Mouse (Mus musculus): ENCODE measurements around the gene Rfpl4. TPM values are rescaled to one million over a fixed set of nuclear protein-coding genes. Genes with fewer than 3 reads are reported as not detected.
"Not testable (repeated sequence)": the region's sequence is repeated elsewhere in the genome, so short reads cannot be mapped to it uniquely, and the experiment has no call there.

The Rfpl4 gene
- polyA plus RNA-seq (2015; fragmentation: Nextera tagmentation; extraction: Ambion mirVana), result not detected in 2 replicates

DNA sequence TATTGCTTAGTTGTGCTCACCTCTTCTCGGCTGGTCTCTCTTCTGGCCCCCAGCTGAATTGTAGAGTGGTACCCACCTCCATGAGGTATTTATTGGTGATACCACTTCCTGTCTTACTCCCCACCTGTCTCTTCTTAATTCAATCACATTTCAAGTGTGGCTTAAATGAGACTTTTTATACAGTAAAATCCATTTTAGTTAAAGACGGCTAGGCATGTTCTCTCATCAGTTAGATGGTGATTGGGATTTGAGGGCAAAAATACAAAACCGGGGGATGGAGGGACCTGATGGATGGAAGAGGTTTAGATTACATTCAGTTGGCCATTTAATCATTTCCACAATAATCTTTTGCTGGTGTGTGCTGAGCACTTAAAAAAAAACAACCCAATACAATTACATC lies at the start of gene Rfpl4:
TSS of gene Rfpl4 (minus strand) at position 101 of the 400 bp plus-strand sequence.
- ATAC-seq (ENCODE audit: low read depth), result no peak
- Histone ChIP-seq H3K4me1 (replicated peaks) (no peaks in the 10 kb centered on the region), H3K9me3 (no peaks in the 10 kb centered on the region), H3K4me2 (no peak within 1 kb of the TSS), H3K36me3 (no peaks in the 10 kb centered on the region), H3K27ac (replicated peaks) (no peak within 1 kb of the TSS), H3K9ac (no peak within 1 kb of the TSS), H3K4me3 (no peak within 1 kb of the TSS), H3K27me3 (no peaks in the 10 kb centered on the region)
- WGBS, result 93% methylated on average over 3 of the region's 3 CpGs

DNA sequence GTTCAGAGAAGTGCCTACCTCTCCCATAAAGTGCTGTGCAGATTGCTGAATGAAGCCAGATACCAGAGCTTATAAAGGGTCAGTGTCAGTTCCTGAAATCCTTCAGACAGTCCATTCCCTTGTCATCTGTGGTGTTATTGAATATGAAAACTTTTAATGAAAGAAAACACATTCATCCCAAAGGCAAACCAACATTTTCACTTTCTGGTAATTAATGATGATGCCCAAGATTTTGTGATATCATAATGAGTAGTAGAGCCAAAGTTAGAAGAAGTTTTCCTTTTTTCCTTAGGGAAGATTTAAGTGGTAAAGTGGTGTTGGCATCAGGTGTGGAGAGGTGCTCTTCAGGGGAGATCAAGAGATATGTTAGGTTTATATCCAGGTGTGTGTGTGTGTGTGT lies 32.8 kb upstream of the Rfpl4 start, which contains the start of gene Vmn1r55:
TSS of gene Vmn1r55 (minus strand) at position 101 of the 400 bp plus-strand sequence.
- not testable (repeated sequence) for H3K4me1 ChIP-seq (replicated peaks); H3K9me3 ChIP-seq; H3K27me3 ChIP-seq; H3K4me2 ChIP-seq; H3K36me3 ChIP-seq; H3K9ac ChIP-seq; ATAC-seq (ENCODE audit: low read depth); H3K4me3 ChIP-seq; H3K27ac ChIP-seq (replicated peaks)

- ATAC-seq (ENCODE audit: low read depth), result peak; percentile 88
- Histone ChIP-seq H3K36me3 (no peaks in the 10 kb centered on the region), H3K27me3 (no peaks in the 10 kb centered on the region), H3K4me1 (replicated peaks) (no peaks in the 10 kb centered on the region), H3K9ac (peak within 1 kb of the TSS; percentile 53), H3K27ac (replicated peaks) (no peak within 1 kb of the TSS), H3K4me2 (peak within 1 kb of the TSS; percentile 60), H3K4me3 (peak within 1 kb of the TSS; percentile 38), H3K9me3 (no peaks in the 10 kb centered on the region)
- 17% methylated on average over 42 of the region's 42 CpGs for WGBS
Measured at GRCm38 (mm10) chr7:5125549-5126406, 9.0 kb upstream of the Rfpl4 start, which contains the start of gene Rasl2-9. Rasl2-9 (minus strand) TSS chr7:5125950.

DNA sequence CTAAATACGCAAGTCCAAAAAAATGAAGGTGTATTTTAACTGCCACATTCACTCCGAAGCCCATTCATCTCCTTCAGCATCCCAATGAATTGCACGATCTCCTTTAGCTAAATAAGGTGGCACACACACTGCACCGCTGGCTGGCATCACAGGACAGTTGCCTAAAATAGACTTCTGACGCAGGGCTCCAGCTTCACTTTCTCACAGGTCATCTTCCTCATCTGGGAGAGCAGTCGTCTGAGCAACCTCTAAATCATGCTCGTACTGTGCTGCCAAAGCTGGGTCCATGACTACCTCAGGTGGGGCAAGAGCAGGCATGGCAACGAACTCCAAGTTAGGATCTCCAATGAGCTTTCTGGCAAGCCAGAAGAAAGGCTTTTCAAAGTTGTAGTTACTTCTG lies 8.3 kb upstream of the Rfpl4 start:
- Histone ChIP-seq H3K9me3 (no peaks in the 10 kb centered on the region), H3K4me3 (no peak overlapping the region), H3K36me3 (no peaks in the 10 kb centered on the region), H3K27me3 (no peaks in the 10 kb centered on the region), H3K27ac (replicated peaks) (no peak overlapping the region), H3K4me2 (no peak overlapping the region), H3K9ac (no peak overlapping the region), H3K4me1 (replicated peaks) (no peaks in the 10 kb centered on the region)
- ATAC-seq (ENCODE audit: low read depth), result no peak
- WGBS, result 89% methylated on average over 8 of the region's 8 CpGs

DNA sequence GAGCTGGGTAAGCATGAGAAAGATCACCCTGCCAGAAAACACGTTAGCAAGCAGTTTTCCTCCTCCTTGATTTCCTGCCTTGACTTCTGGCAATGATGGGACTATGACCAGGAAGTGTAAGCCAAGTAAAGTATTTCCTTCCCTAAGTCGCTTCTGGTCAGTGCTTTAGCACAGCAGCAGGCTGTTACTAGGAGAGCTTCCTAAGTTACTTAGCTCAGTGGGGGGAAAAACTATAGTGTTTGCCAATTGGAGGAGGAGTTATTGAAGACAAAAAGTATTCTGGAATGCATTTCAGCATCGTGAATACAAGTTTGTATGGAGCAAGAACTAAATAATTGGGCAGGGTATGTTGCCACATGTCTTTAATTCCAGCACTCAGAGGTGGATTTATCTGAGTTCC lies 4.0 kb downstream of the Rfpl4 start:
- no peaks in the 10 kb centered on the region for H3K9me3 ChIP-seq
- no peaks in the 10 kb centered on the region for H3K27me3 ChIP-seq
- no peaks in the 10 kb centered on the region for H3K4me1 ChIP-seq (replicated peaks)
- WGBS, result 62% methylated on average over 3 of the region's 3 CpGs
- no peak for ATAC-seq (ENCODE audit: low read depth)
- H3K36me3 ChIP-seq, result no peaks in the 10 kb centered on the region
- H3K9ac ChIP-seq, result no peak overlapping the region
- no peak overlapping the region for H3K4me2 ChIP-seq
- H3K27ac ChIP-seq (replicated peaks), result no peak overlapping the region
- H3K4me3 ChIP-seq, result no peak overlapping the region

DNA sequence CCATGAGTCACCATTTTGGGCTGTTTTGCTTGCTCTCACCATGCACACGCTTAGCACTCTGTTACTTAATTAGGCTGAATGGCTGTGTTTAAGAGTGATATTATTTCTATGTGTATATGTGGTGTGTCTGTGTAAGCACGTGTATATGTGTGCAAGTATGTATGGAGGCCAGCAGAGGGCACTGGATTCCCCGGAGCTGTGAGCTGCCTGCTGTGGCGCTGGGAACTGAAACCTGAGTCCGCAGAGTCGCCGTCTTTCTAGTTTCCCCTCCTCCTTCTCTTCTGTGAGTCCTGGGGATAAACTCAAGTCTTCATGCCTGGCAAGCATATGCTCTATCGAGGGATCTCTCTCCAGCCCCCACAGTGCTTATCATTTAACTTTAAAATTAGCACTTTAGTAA lies 7.4 kb downstream of the Rfpl4 start:
- no peak for ATAC-seq (ENCODE audit: low read depth)
- Histone ChIP-seq H3K9ac (no peak overlapping the region), H3K27me3 (no peaks in the 10 kb centered on the region), H3K27ac (replicated peaks) (no peak overlapping the region), H3K9me3 (no peaks in the 10 kb centered on the region), H3K36me3 (no peaks in the 10 kb centered on the region), H3K4me3 (no peak overlapping the region), H3K4me1 (replicated peaks) (no peaks in the 10 kb centered on the region), H3K4me2 (no peak overlapping the region)
- WGBS, result 85% methylated on average over 8 of the region's 8 CpGs

- H3K9ac ChIP-seq, result no peak overlapping the region
- no peak overlapping the region for H3K27ac ChIP-seq (replicated peaks)
- H3K4me3 ChIP-seq, result no peak overlapping the region
- H3K27me3 ChIP-seq, result no peaks in the 10 kb centered on the region
- H3K36me3 ChIP-seq, result no peaks in the 10 kb centered on the region
- no peaks in the 10 kb centered on the region for H3K9me3 ChIP-seq
- 92% methylated on average over 4 of the region's 4 CpGs for WGBS
- H3K4me2 ChIP-seq, result no peak overlapping the region
- H3K4me1 ChIP-seq (replicated peaks), result no peaks in the 10 kb centered on the region
- no peak for ATAC-seq (ENCODE audit: low read depth)
Measured at GRCm38 (mm10) chr7:5108272-5108671, 8.5 kb downstream of the Rfpl4 start.

DNA sequence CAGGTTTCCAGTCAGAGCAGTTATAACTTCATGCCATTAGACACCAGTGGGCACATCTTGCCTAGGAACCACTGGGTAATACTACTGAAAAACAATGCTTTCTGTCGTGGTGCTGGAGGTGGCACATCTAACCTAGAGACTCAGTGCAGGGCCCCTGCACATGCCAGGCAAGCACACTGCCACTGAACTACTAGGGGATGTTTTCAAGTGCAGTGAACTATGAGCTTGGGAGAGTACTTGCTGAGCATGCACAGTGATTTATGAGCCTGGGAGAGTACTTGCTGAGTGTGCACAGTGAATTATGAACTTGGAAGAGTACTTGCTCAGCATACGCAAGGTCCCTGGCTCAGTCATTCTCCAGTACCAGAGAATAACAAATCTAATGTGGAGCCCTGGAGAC lies 14.2 kb downstream of the Rfpl4 start:
- Histone ChIP-seq H3K27me3 (no peaks in the 10 kb centered on the region), H3K9me3 (no peaks in the 10 kb centered on the region), H3K4me2 (no peak overlapping the region), H3K27ac (replicated peaks) (no peak overlapping the region), H3K36me3 (peaks cover 22% of the 10 kb centered on the region), H3K4me1 (replicated peaks) (no peaks in the 10 kb centered on the region), H3K4me3 (no peak overlapping the region), H3K9ac (no peak overlapping the region)
- 88% methylated on average over 2 of the region's 2 CpGs for WGBS
- ATAC-seq (ENCODE audit: low read depth), result no peak

DNA sequence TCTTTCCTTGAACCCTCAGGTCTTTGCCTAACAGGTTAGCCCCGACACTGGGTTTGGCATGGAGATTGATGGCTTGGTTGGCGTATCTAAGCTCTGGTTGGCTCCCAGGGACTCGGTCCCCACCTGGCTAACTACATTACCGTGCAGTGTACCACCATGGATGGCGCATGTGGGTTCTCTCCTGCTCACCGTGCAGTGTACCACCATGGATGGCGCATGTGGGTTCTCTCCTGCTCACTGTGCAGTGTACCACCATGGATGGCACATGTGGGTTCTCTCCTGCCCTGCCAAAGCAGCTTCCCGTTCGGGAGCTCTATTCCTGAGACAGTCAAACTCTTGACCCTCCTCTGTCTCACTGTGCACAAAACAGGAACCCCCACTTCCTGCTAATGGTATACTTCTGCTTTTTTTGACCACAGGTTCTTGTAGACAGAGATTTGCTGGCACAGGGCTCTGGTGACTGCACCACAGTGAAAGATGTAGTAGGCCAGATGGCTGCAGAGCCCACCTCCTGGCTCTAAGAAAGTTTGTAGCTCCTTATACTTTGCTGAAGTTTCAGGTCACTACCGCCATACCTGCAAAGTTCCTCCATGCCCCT lies 15.6 kb downstream of the Rfpl4 start:
- ATAC-seq (ENCODE audit: low read depth), result no peak
- peaks cover 36% of the 10 kb centered on the region for H3K36me3 ChIP-seq
- H3K4me2 ChIP-seq, result no peak overlapping the region
- H3K27me3 ChIP-seq, result no peaks in the 10 kb centered on the region
- H3K4me3 ChIP-seq, result no peak overlapping the region
- 91% methylated on average over 10 of the region's 10 CpGs for WGBS
- H3K4me1 ChIP-seq (replicated peaks), result no peaks in the 10 kb centered on the region
- H3K9me3 ChIP-seq, result no peaks in the 10 kb centered on the region
- no peak overlapping the region for H3K9ac ChIP-seq
- H3K27ac ChIP-seq (replicated peaks), result no peak overlapping the region

DNA sequence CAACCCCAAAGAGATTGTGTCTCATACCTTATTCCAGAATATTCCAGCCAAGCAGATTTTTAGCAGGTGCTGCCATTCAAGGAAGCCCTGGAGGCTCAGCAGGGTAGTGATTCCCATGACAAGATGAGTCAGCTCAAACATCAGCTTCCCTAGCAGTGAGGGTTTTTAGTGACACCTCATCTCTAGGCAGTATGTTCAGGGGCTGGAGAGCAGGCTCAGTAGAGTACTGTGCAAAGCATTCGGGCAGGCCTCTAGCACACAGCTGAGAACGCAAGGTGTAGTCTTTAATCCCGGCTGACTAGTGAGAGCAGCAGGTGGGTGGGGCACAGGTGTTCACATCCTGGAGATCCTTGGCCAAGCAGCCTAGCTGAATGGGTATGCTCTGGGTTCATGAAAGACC lies 17.0 kb downstream of the Rfpl4 start:
- Histone ChIP-seq H3K4me2 (no peak overlapping the region), H3K27me3 (no peaks in the 10 kb centered on the region), H3K4me3 (no peak overlapping the region), H3K9ac (no peak overlapping the region), H3K9me3 (no peaks in the 10 kb centered on the region), H3K36me3 (peaks cover 49% of the 10 kb centered on the region), H3K27ac (replicated peaks) (no peak overlapping the region), H3K4me1 (replicated peaks) (no peaks in the 10 kb centered on the region)
- WGBS, result 90% methylated on average over 3 of the region's 3 CpGs
- no peak for ATAC-seq (ENCODE audit: low read depth)

DNA sequence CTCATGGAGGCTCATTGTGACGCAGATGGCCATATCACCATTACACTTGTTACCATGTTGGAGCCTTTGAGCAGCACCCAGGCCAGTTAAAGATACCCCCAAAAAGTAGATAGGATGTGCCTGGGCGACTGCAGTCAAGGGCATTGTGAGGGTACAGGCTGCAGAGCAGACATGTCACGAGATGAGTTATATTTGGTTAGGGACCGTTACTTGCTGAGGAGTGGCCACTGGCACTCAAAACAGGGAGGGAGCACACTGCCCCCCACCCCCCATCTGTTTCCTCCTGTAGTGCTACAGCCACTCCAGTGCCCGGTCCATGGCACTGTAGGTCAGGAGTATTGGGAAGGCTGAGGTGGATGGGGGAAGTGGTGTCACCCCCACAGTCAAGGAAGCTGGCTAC lies 18.0 kb downstream of the Rfpl4 start:
- no peaks in the 10 kb centered on the region for H3K9me3 ChIP-seq
- no peak for ATAC-seq (ENCODE audit: low read depth)
- 87% methylated on average over 5 of the region's 5 CpGs for WGBS
- H3K4me1 ChIP-seq (replicated peaks), result no peaks in the 10 kb centered on the region
- no peak overlapping the region for H3K27ac ChIP-seq (replicated peaks)
- no peaks in the 10 kb centered on the region for H3K27me3 ChIP-seq
- H3K4me2 ChIP-seq, result no peak overlapping the region
- no peak overlapping the region for H3K9ac ChIP-seq
- H3K4me3 ChIP-seq, result no peak overlapping the region
- H3K36me3 ChIP-seq, result peaks cover 60% of the 10 kb centered on the region

DNA sequence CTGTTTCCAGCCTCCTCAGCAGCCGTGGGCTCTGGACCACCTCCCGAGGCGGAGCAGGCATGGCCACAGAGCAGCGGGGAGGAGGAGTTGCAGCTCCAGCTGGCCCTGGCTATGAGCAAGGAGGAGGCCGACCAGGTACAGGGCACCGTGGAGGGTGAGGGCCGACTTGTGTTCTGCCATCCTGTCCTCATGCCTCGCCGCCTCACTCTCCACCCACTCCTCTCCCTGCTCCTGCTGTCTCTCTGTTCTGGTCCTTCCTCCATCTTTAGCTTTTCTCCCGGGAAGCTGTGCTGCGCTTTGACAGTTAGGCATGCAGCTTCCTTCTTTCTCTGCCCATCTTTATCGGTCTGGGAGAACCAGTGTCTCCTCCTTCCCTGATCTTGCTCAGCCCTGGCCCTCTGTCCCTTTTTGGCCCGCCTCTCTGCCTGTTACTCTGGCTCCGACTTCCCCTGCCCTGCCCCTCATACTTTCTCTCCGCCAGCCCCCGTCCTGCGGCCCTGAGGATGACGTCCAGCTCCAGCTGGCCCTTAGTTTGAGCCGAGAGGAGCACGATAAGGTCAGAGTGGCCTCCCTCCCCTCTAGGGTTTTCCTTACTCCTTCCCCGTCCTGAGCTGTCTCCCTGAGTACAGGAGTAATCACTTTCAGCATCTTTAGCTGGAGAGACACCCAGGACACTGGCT lies 23.8 kb downstream of the Rfpl4 start:
- H3K4me2 ChIP-seq, result no peak overlapping the region
- no peak overlapping the region for H3K9ac ChIP-seq
- no peaks in the 10 kb centered on the region for H3K4me1 ChIP-seq (replicated peaks)
- H3K9me3 ChIP-seq, result no peaks in the 10 kb centered on the region
- peaks cover 90% of the 10 kb centered on the region for H3K36me3 ChIP-seq
- no peak overlapping the region for H3K27ac ChIP-seq (replicated peaks)
- no peak overlapping the region for H3K4me3 ChIP-seq
- 91% methylated on average over 21 of the region's 21 CpGs for whole genome bisulfite sequencing
- ATAC-seq (ENCODE audit: low read depth), result no peak
- no peaks in the 10 kb centered on the region for H3K27me3 ChIP-seq
